Mouse (Mus musculus) hindbrain, embryonic 14.5 days (tissue): ENCODE measurements around the gene Dnmt1. TPM values are rescaled to one million over a fixed set of nuclear protein-coding genes. Genes with fewer than 3 reads are reported as not detected.
A peak's percentile ranks its signal among the peaks of the same experiment; 100 is the strongest.

ENCODE experiments used
- ATAC-seq: fragments of 200-750 bp; cut with Nextera tagmentation; 2 replicates; pipeline ENCODE4 v1.8.0; 2017; ENCODE audit warnings: moderate number of reproducible peaks, mild to moderate bottlenecking, moderate TSS enrichment, moderate library complexity; ENCODE audit not compliant: low FRiP score
- DNase-seq: peaks from one replicate; pipeline ENCODE4 v3.0.0-alpha.2; 2015; ENCODE audit warnings: low spot score
- H3K27ac ChIP-seq: fragments of 300-500 bp; sonication (generic); 2 replicates; pipeline ENCODE4 v1.5.1; 2014; ENCODE audit warnings: mild to moderate bottlenecking, moderate library complexity
- H3K27me3 ChIP-seq: fragments of 300-500 bp; sonication (generic); 2 replicates; pipeline ENCODE4 v1.6.1; 2014; ENCODE audit warnings: mild to moderate bottlenecking, low read length, mixed read lengths; ENCODE audit not compliant: control insufficient read depth, insufficient read depth
- H3K36me3 ChIP-seq: fragments of 300-500 bp; sonication (generic); replicated peaks from 2 replicates; pipeline ENCODE4 v1.6.1; 2014; ENCODE audit not compliant: control insufficient read depth, insufficient read depth
- H3K4me1 ChIP-seq: fragments of 300-500 bp; sonication (generic); replicated peaks from 2 replicates; pipeline ENCODE4 v1.6.1; 2014; ENCODE audit warnings: antibody characterized with exemption, low read length, mixed read lengths; ENCODE audit not compliant: control insufficient read depth, insufficient read depth
- H3K4me2 ChIP-seq: fragments of 300-500 bp; sonication (generic); replicated peaks from 2 replicates; pipeline ENCODE4 v1.6.1; 2014; ENCODE audit warnings: mild to moderate bottlenecking, moderate library complexity
- H3K4me3 ChIP-seq: fragments of 300-500 bp; sonication (generic); replicated peaks from 2 replicates; pipeline ENCODE4 v1.5.1; 2014; ENCODE audit warnings: mild to moderate bottlenecking, low read length
- H3K9ac ChIP-seq: fragments of 300-500 bp; sonication (generic); 2 replicates; pipeline ENCODE4 v1.6.1; 2014
- H3K9me3 ChIP-seq: fragments of 300-500 bp; sonication (generic); 2 replicates; pipeline ENCODE4 v1.6.1; 2016; ENCODE audit warnings: low read length; ENCODE audit not compliant: control insufficient read depth
- WGBS: fragments of 180-500 bp; shearing (Covaris S2); extraction: QIAGEN DNeasy Blood & Tissue Kit; methylation state at CpG from one replicate; pipeline ENCODE4 v1.1.7; 2014; 5-methylcytosine and 5-hydroxymethylcytosine counted together
- polyA plus RNA-seq: library from polyadenylated mRNA; unstranded; fragments of >200 nt; fragmentation: Nextera tagmentation; extraction: Ambion mirVana; gene quantifications from 2 replicates; pipeline ENCODE4 v1.2.1, GENCODE M21; 2014

Gene Dnmt1
- polyA plus RNA-seq, 1 experiment from 2014 or later, result 37.8 TPM

DNA sequence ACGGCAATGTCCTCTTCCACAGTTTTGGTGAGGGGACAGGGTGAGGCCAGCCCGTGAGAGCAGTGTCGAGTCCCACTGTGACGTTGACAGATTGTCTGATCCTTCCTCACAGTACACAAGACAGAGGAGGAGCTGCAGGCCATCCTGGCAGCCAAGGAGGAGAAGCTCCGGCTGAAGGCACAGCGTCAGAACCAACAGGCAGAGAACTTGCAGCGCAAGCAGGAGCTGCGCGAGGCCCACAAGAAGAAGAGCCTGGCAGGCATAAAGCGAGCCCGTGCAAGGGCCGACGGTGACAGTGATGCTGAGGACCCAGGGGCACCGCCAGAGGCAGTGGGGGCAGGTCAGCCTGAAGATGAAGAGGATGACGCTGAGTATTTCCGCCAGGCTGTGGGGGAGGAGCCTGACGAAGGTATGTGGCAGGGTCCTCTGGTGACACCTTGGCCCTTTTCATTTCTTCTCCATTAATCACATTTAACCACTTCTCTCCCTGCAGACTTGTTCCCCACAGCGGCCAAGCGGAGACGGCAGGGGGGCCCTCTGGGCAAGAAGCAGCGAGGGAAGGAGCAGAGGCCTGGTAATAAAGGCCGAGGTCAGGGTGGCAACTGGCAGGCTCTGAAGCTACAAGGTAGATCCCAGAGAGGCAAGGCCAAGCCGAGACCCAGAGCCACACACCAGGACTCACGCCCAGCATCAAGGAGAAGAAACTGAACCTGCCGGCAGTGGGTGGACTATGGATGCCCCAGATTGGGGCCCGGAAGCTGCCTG, 68.2 kb downstream of the Dnmt1 start:
- DNase-seq (no peak), ATAC-seq (no peak)
- Histone ChIP-seq H3K27me3 (no peaks in the 10 kb centered on the region), H3K4me2 (no peak overlapping the region), H3K9ac (no peak overlapping the region), H3K27ac (no peak overlapping the region), H3K4me3 (no peak overlapping the region), H3K36me3 (peaks cover 74% of the 10 kb centered on the region), H3K9me3 (no peaks in the 10 kb centered on the region), H3K4me1 (peaks cover 17% of the 10 kb centered on the region)
- 82% methylated on average over 26 of the region's 26 CpGs for WGBS

- no peak overlapping the region for H3K4me2 ChIP-seq
- no peak for ATAC-seq
- H3K9ac ChIP-seq, result no peak overlapping the region
- no peak overlapping the region for H3K4me3 ChIP-seq
- H3K4me1 ChIP-seq, result peaks cover 17% of the 10 kb centered on the region
- DNase-seq, result no peak
- WGBS, result 96% methylated on average over 5 of the region's 5 CpGs
- no peaks in the 10 kb centered on the region for H3K9me3 ChIP-seq
- peaks cover 63% of the 10 kb centered on the region for H3K36me3 ChIP-seq
- no peaks in the 10 kb centered on the region for H3K27me3 ChIP-seq
- H3K27ac ChIP-seq, result no peak overlapping the region
Observed at GRCm38 (mm10) chr9:20890411-20890810, 69.3 kb downstream of the Dnmt1 start.

DNA sequence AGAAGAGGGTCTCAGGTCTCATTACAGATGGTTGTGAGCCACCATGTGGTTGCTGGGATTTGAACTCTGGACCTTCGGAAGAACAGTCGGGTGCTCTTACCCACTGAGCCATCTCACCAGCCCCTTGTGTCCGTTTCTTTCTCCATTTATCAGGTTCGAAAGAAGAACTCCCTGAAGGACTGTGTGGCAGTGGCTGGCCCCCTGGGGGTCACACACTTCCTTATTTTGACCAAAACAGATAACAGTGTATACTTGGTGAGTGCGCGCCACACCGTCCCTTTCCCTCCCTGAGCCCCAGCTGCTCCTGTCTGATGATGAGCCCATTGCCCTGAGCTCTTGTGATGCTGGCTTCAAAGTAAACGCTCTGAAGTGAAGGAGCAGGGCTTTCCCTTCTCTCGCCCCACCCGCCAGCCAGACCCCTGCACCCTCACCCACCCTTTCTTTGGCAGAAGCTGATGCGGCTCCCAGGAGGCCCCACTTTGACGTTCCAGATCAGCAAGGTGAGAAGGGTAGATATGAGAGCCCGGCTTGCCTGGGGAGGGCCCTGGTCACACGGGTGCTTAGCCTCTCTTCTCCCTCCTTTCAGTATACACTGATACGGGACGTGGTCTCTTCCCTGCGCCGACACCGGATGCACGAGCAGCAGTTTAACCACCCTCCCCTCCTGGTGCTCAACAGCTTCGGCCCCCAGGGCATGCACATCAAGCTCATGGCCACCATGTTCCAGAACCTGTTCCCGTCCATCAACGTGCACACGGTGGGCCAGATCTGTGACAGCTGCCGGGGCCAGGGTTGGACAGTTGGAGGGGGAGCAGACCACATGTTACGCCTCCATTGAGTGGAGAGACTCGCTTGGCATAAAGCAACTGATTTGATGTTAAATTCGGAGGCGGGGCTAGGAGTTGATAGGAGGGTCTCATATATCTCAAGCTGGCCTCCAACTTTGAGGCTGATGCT, 70.2 kb downstream of the Dnmt1 start:
- Histone ChIP-seq H3K9me3 (no peaks in the 10 kb centered on the region), H3K36me3 (peaks cover 54% of the 10 kb centered on the region), H3K4me3 (peak overlapping the region; percentile 80; the same call in 1 of the 2 replicates), H3K4me2 (peak overlapping the region; percentile 93), H3K27ac (no peak overlapping the region), H3K27me3 (no peaks in the 10 kb centered on the region), H3K9ac (no peak overlapping the region), H3K4me1 (peaks cover 17% of the 10 kb centered on the region)
- ATAC-seq (no peak), DNase-seq (no peak)
- 88% methylated on average over 29 of the region's 29 CpGs for whole genome bisulfite sequencing

- Histone ChIP-seq H3K9me3 (no peaks in the 10 kb centered on the region), H3K4me2 (peak overlapping the region; percentile 93), H3K4me3 (peak overlapping the region; percentile 80), H3K4me1 (peaks cover 17% of the 10 kb centered on the region), H3K9ac (peak overlapping the region; percentile 83), H3K27me3 (no peaks in the 10 kb centered on the region), H3K27ac (peak overlapping the region; percentile 97), H3K36me3 (peaks cover 43% of the 10 kb centered on the region)
- ATAC-seq (peak; percentile 61), DNase-seq (no peak)
- under 1% methylated on average over 30 of the region's 30 CpGs for WGBS
Observed at GRCm38 (mm10) chr9:20888386-20888765, 71.3 kb downstream of the Dnmt1 start.

- H3K27me3 ChIP-seq, result no peaks in the 10 kb centered on the region
- H3K27ac ChIP-seq, result peak within 1 kb of the TSS; percentile 97
- H3K4me3 ChIP-seq, result peak within 1 kb of the TSS; percentile 80
- WGBS, result under 1% methylated on average over 43 of the region's 43 CpGs
- peak within 1 kb of the TSS; percentile 83 for H3K9ac ChIP-seq
- no peaks in the 10 kb centered on the region for H3K9me3 ChIP-seq
- H3K4me2 ChIP-seq, result peak within 1 kb of the TSS; percentile 93
- peak; percentile 96 for DNase-seq
- peaks cover 37% of the 10 kb centered on the region for H3K36me3 ChIP-seq
- H3K4me1 ChIP-seq, result peaks cover 17% of the 10 kb centered on the region
- ATAC-seq, result peak; percentile 96
Observed at GRCm38 (mm10) chr9:20887704-20888385, 71.8 kb downstream of the Dnmt1 start, which contains the start of gene Ppan. Gene Ppan, plus strand, starts transcription at chr9:20888175.

GRCm38 (mm10) chr9:20887191-20887590, 72.5 kb downstream of the Dnmt1 start:
- Histone ChIP-seq H3K9ac (no peak overlapping the region), H3K27me3 (no peaks in the 10 kb centered on the region), H3K4me3 (peak overlapping the region; percentile 80; the same call in 1 of the 2 replicates), H3K9me3 (no peaks in the 10 kb centered on the region), H3K36me3 (peaks cover 31% of the 10 kb centered on the region), H3K4me1 (peaks cover 17% of the 10 kb centered on the region), H3K4me2 (peak overlapping the region; percentile 93), H3K27ac (peak overlapping the region; percentile 97)
- no peak for DNase-seq
- no peak for ATAC-seq
- 93% methylated on average over 6 of the region's 6 CpGs for WGBS

DNA sequence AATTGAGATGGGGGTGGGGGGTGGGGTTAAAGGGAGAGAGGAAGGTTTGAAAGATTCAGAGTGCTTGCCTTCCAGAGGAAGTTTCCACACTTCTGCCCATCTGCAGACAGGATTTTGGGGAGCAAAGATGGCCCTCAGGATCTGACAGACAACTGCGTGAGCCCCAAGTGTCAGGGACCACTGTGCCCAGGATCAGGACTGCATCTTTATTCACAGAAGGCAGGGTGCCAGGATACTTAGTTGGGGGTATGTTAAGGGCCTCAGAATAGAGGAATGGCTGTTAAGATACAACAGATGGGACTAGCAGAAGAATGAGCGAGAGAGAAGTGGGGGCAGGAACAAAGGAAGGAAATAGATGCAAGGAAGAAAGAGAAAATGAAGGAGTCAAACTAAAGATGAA, 73.1 kb downstream of the Dnmt1 start:
- Histone ChIP-seq H3K4me3 (no peak overlapping the region), H3K36me3 (peaks cover 25% of the 10 kb centered on the region), H3K9me3 (no peaks in the 10 kb centered on the region), H3K27me3 (no peaks in the 10 kb centered on the region), H3K9ac (no peak overlapping the region), H3K4me2 (no peak overlapping the region), H3K4me1 (peaks cover 17% of the 10 kb centered on the region), H3K27ac (no peak overlapping the region)
- 100% methylated on average over 2 of the region's 2 CpGs for WGBS
- DNase-seq (no peak), ATAC-seq (no peak)

DNA sequence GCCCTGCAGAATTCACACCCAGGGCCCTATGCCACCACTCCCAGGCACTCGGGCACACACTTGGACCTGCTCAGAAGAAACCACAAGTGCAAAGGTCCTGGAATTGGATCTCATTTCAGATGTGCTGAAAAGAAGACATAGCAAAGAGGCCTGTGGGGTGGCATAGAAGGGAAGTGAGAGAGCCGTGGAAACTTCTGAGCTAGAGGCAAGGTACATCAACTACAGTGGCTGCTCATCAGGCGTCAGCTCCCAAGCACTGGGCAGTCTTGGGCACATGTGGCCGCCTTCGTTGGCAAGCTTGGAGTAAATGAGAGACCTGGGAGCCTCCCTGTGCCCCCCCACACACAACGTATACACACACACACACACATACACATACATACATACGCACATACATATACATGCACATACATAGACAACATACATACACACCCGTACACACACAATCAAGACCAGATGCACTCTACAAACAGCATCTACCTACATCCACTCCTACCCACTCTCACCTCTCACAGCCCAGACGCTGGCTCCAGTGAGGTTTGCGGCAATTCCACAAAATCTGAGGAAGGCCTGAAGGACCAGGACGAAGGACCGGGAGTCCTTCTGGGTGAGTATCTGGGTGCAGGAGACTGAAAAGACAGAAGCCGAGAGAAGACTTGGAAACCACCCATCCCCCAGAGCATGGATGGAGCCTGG, 80.4 kb downstream of the Dnmt1 start, which contains the start of gene Angptl6:
Gene Angptl6 (minus strand): TSS at position 631 of the 696 bp plus-strand sequence.
- Histone ChIP-seq H3K4me3 (peak within 1 kb of the TSS; percentile 34), H3K27me3 (no peaks in the 10 kb centered on the region), H3K36me3 (no peaks in the 10 kb centered on the region), H3K9ac (peak within 1 kb of the TSS; percentile 71), H3K4me1 (no peaks in the 10 kb centered on the region), H3K4me2 (peak within 1 kb of the TSS; percentile 66), H3K27ac (peak within 1 kb of the TSS; percentile 92), H3K9me3 (no peaks in the 10 kb centered on the region)
- no peak for DNase-seq
- ATAC-seq, result no peak
- WGBS, result 93% methylated on average over 13 of the region's 13 CpGs
